Mouse (Mus musculus) liver, postnatal 0 days (tissue): Measurements from ENCODE around the gene Txndc15. TPM values are rescaled to one million over a fixed set of nuclear protein-coding genes. Genes with fewer than 3 reads are reported as not detected.

Experiments
- ATAC-seq: fragments of 200-750 bp; cut with Nextera tagmentation; 2 replicates; pipeline ENCODE4 v1.8.0; 2017; ENCODE audit warnings: mild to moderate bottlenecking, moderate library complexity
- DNase-seq: peaks from one replicate; pipeline ENCODE4 v3.0.0-alpha.2; 2016
- H3K27ac ChIP-seq: fragments of 300-500 bp; sonication (generic); 2 replicates; pipeline ENCODE4 v1.5.1; 2014; ENCODE audit warnings: antibody characterized with exemption, moderate library complexity, mild to moderate bottlenecking, low read depth
- H3K27me3 ChIP-seq: fragments of 300-500 bp; sonication (generic); 2 replicates; pipeline ENCODE4 v1.6.1; 2014; ENCODE audit warnings: low read length, control low read depth, mixed read lengths; ENCODE audit not compliant: insufficient read depth
- H3K36me3 ChIP-seq: fragments of 300-500 bp; sonication (generic); replicated peaks from 2 replicates; pipeline ENCODE4 v1.6.1; 2014; ENCODE audit warnings: mild to moderate bottlenecking, control low read depth, low read length, moderate library complexity, mixed read lengths; ENCODE audit not compliant: insufficient read depth
- H3K4me1 ChIP-seq: fragments of 300-500 bp; sonication (generic); 2 replicates; pipeline ENCODE4 v1.6.1; 2014; ENCODE audit warnings: antibody characterized with exemption, mild to moderate bottlenecking, control low read depth; ENCODE audit not compliant: insufficient read depth
- H3K4me2 ChIP-seq: fragments of 300-500 bp; sonication (generic); 2 replicates; pipeline ENCODE4 v1.6.1; 2014; ENCODE audit warnings: low read depth, mild to moderate bottlenecking, low read length, moderate library complexity, mixed read lengths
- H3K4me3 ChIP-seq: fragments of 300-500 bp; sonication (generic); 2 replicates; pipeline ENCODE4 v1.5.1; 2014; ENCODE audit warnings: low read depth, low read length
- H3K9ac ChIP-seq: fragments of 300-500 bp; sonication (generic); replicated peaks from 2 replicates; pipeline ENCODE4 v1.6.1; 2014; ENCODE audit warnings: mild to moderate bottlenecking, moderate library complexity
- H3K9me3 ChIP-seq: fragments of 300-500 bp; sonication (generic); 2 replicates; pipeline ENCODE4 v1.6.1; 2016; ENCODE audit warnings: mild to moderate bottlenecking, control low read depth, low read length, mixed read lengths
- CTCF ChIP-seq: sonication (generic); IDR thresholded peaks from 2 replicates; pipeline ENCODE4 v1.5.1; 2016; ENCODE audit warnings: antibody characterized with exemption, low read depth
- EP300 ChIP-seq: IDR thresholded peaks from 2 replicates; pipeline ENCODE4 v1.6.1; 2016; ENCODE audit warnings: antibody characterized with exemption, low read depth, mild to moderate bottlenecking
- WGBS: fragments of 180-500 bp; shearing (Covaris S2); extraction: QIAGEN DNeasy Blood & Tissue Kit; methylation state at CpG from one replicate; pipeline ENCODE4 v1.1.7; 2014; ENCODE audit not compliant: insufficient replicate concordance; 5-methylcytosine and 5-hydroxymethylcytosine counted together
- polyA plus RNA-seq: library from polyadenylated mRNA; unstranded; fragments of >200 nt; fragmentation: Nextera tagmentation; extraction: Ambion mirVana; gene quantifications from 2 replicates; pipeline ENCODE4 v1.2.1, GENCODE M21; 2015

Gene Txndc15
- polyA plus RNA-seq, 1 experiment from 2014 or later: 44.9 TPM

DNA sequence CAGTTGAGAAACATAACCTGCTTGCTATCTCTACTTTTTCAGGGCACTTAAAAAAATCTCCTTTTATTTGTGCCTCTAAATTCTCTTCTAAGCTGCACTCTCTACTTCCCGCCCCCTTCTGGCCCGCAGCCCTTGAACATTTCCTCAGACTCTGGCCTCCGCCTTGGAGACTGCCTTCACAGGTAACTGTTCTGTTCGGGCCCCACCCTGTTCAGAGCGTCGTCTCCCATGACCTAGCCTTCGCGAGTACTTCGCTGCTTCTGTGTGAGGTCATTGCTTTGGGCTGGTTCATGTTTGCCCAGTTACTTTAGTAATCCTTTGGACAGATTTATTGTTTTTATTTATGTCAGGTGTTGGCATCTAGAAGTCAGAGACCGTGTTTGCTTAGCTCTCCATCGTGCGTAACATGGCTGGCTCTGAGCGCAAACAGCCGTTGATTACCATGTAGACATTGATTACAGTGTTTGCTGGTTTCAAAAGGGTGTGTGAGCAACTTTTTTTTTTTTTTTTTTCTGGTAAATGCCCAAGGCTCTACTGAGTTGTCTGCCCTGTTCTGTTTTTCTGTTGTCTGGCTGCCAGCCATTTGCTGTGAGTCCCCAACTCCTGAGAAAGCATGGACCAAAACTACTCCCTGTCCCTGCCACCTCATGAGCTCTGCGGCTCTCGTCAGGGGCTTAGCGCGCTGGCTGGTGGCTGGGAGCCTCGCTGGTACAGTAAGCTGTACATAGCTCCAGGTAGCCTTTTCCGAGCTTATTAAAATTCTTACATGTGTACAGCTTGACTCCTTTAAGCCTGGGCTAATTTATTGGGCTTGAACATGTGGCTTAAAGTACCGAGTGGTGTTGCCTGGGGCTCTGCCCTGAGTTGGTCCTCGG, 19.4 kb downstream of the Txndc15 start:
- Histone ChIP-seq H3K27me3 (no peaks in the 10 kb centered on the region), H3K4me2 (no peak overlapping the region), H3K4me3 (no peak overlapping the region), H3K4me1 (no peaks in the 10 kb centered on the region), H3K9me3 (no peaks in the 10 kb centered on the region), H3K36me3 (no peaks in the 10 kb centered on the region), H3K27ac (0 out of 2 replicates have a peak overlapping the region, but pooled peaks have one; percentile 16), H3K9ac (no peak overlapping the region)
- TF ChIP-seq CTCF (no peak), EP300 (no peak)
- DNase-seq (no peak), ATAC-seq (peak; percentile 88)
- WGBS: 78% methylated on average over 22 of the region's 22 CpGs

DNA sequence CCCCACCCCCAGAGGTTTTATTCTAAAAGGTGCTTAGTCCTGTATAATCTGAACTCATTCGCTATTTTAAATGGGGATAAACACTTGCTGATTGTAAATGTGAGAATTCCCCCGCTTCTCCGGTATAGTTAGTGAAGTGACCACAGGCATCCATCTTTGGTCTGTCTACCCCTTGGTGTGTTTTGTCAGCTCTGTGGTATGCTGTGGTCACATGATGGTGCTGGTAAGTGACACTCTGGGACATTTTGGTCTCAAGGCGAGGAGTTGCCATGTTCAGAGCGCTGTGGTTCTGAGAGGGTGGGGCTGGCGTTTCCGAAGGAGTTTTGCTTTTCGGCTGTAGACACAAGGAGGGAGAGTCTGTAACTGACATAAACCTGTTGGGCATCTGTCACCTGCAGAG, 23.4 kb downstream of the Txndc15 start:
- no peak for TF ChIP-seq EP300
- no peak for TF ChIP-seq CTCF
- H3K4me3 ChIP-seq: no peak overlapping the region
- H3K4me1 ChIP-seq: no peaks in the 10 kb centered on the region
- H3K27ac ChIP-seq: no peak overlapping the region
- no peak overlapping the region for H3K9ac ChIP-seq
- no peaks in the 10 kb centered on the region for H3K27me3 ChIP-seq
- WGBS: 83% methylated on average over 8 of the region's 8 CpGs
- DNase-seq: no peak
- no peak for ATAC-seq
- H3K9me3 ChIP-seq: no peaks in the 10 kb centered on the region
- no peaks in the 10 kb centered on the region for H3K36me3 ChIP-seq
- H3K4me2 ChIP-seq: no peak overlapping the region

DNA sequence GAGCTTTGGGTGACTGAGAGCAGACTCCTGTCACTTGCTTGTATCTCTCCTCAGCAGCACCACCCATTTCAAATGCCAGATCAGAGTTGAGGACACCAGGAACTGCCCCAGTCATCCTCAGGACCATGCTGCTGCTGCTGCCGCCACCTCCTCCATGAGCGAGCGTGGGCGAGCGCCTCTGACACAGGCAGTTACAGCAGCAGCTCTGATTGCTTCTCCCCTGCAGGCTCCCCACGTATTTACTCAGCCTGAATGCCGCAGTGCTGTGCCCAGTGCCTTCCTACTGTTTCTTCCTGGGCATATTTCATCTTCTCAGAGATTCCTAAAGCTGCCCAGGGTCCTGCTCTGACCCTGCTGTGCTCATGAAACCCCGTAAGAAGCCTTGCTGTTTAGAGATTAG, 27.9 kb downstream of the Txndc15 start:
- Histone ChIP-seq H3K9me3 (no peaks in the 10 kb centered on the region), H3K4me1 (no peaks in the 10 kb centered on the region), H3K36me3 (no peaks in the 10 kb centered on the region), H3K4me3 (no peak overlapping the region), H3K27me3 (no peaks in the 10 kb centered on the region), H3K4me2 (no peak overlapping the region), H3K27ac (no peak overlapping the region), H3K9ac (no peak overlapping the region)
- WGBS: 67% methylated on average over 8 of the region's 8 CpGs
- no peak for ATAC-seq
- TF ChIP-seq CTCF: no peak
- TF ChIP-seq EP300: no peak
- DNase-seq: no peak

DNA sequence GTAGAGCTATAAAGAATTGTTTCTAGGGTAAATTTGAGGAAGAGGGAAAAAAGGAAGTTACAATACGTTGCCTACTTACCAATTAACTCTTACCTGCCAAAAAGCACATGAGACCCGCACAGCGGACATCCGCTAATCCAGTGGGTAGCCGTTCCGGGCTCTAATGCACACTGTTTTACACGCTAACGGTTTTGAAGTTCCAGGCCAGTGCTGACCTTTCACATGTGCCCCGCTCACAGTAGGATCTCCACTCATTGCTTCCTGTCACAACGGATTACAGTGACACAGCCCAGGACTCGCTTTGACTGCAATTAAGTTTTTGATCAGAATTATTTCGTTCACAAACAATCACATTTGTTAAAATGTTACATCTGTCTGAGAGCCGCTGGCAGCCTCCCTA, 39.9 kb downstream of the Txndc15 start:
- ATAC-seq (no peak), DNase-seq (no peak)
- no peak overlapping the region for H3K9ac ChIP-seq
- no peak overlapping the region for H3K4me2 ChIP-seq
- H3K4me3 ChIP-seq: no peak overlapping the region
- TF ChIP-seq EP300 (no peak), CTCF (no peak)
- no peaks in the 10 kb centered on the region for H3K36me3 ChIP-seq
- no peaks in the 10 kb centered on the region for H3K4me1 ChIP-seq
- H3K27me3 ChIP-seq: no peaks in the 10 kb centered on the region
- no peak overlapping the region for H3K27ac ChIP-seq
- 60% methylated on average over 13 of the region's 13 CpGs for WGBS
- no peaks in the 10 kb centered on the region for H3K9me3 ChIP-seq

DNA sequence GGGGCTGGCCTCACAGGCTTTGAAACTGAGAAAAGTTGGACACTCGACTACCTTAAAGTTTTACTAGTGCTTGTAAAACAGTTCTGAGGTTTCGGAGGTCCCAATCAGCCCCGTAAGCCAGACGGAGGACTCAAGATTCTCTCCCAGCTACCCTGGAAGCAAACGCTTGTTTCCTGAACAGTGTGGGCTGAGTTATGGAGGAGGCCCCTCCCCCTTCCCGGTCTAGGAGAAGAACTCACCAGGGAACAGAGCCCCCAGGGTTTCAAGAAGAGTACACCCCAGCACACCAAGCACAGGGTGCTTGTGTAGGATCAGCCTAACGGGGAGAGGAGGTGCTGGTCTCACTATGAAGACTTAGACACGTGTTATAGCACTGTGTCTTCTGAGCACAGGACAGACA, 42.3 kb downstream of the Txndc15 start:
- Histone ChIP-seq H3K4me2 (peak overlapping the region; percentile 15; the same call in 1 of the 2 replicates), H3K36me3 (no peaks in the 10 kb centered on the region), H3K9ac (no peak overlapping the region), H3K27me3 (no peaks in the 10 kb centered on the region), H3K4me1 (no peaks in the 10 kb centered on the region), H3K4me3 (no peak overlapping the region), H3K27ac (no peak overlapping the region), H3K9me3 (no peaks in the 10 kb centered on the region)
- no peak for DNase-seq
- TF ChIP-seq CTCF: no peak
- no peak for TF ChIP-seq EP300
- WGBS: 40% methylated on average over 8 of the region's 8 CpGs
- ATAC-seq: no peak

DNA sequence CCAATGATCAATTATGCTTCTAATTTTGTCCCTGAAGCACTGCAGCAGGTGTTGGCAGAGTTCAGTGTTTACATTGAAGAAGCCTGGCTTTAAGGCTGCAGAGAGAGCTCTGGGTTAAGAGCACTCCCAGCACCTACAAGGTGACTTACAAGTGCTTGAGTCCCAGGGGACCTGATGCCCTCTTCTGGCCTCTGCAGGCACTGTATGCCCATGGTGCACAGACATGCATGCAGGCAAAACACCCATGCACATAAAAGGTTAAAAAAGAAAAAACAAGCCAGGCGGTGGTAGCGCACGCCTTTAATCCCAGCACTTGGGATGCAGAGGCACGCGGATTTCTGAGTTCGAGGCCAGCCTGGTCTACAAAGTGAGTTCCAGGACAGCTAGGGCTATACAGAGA, 43.2 kb downstream of the Txndc15 start:
- TF ChIP-seq CTCF (peak; percentile 37), EP300 (no peak)
- H3K9ac ChIP-seq: no peak overlapping the region
- H3K9me3 ChIP-seq: no peaks in the 10 kb centered on the region
- no peak overlapping the region for H3K27ac ChIP-seq
- H3K4me2 ChIP-seq: no peak overlapping the region
- no peak overlapping the region for H3K4me3 ChIP-seq
- 79% methylated on average over 6 of the region's 6 CpGs for WGBS
- H3K36me3 ChIP-seq: no peaks in the 10 kb centered on the region
- no peaks in the 10 kb centered on the region for H3K27me3 ChIP-seq
- DNase-seq (no peak), ATAC-seq (no peak)
- no peaks in the 10 kb centered on the region for H3K4me1 ChIP-seq
